Mouse (Mus musculus) liver, adult 2 months (tissue): ENCODE results near the gene Det1. TPM values are rescaled to one million over a fixed set of nuclear protein-coding genes. Genes with fewer than 3 reads are reported as not detected.
A peak's percentile ranks its signal among the peaks of the same experiment; 100 is the strongest.

ENCODE experiments used
- DNase-seq: peaks from one replicate; pipeline ENCODE4 v3.0.0-alpha.2; 2011; ENCODE audit warnings: low read depth, low spot score; ENCODE audit errors: extremely low read depth
- H3K27ac ChIP-seq: fragments of 200-500 bp; replicated peaks from 2 replicates; pipeline ENCODE4 v1.5.1; 2012; ENCODE audit warnings: low read depth, mild to moderate bottlenecking, control low read depth, inconsistent platforms, low read length; ENCODE audit not compliant: insufficient read depth
- H3K27me3 ChIP-seq: fragments of 200-500 bp; 2 replicates; pipeline ENCODE4 v1.6.1; 2012; ENCODE audit warnings: mild to moderate bottlenecking, moderate library complexity, low read length, inconsistent platforms; ENCODE audit not compliant: control insufficient read depth, insufficient read depth
- H3K36me3 ChIP-seq: fragments of 200-500 bp; 2 replicates; pipeline ENCODE4 v1.6.1; 2012; ENCODE audit warnings: low read length, inconsistent platforms; ENCODE audit not compliant: control insufficient read depth, insufficient read depth
- H3K4me1 ChIP-seq: fragments of 200-500 bp; 2 replicates; pipeline ENCODE4 v1.6.1; 2011; ENCODE audit warnings: low read length; ENCODE audit not compliant: control insufficient read depth, insufficient read depth
- H3K4me3 ChIP-seq: fragments of 200-500 bp; 2 replicates; pipeline ENCODE4 v1.5.1; 2011; ENCODE audit warnings: low read depth, mild to moderate bottlenecking, control low read depth, low read length, moderate library complexity; ENCODE audit not compliant: insufficient read depth
- H3K79me2 ChIP-seq: fragments of 200-500 bp; 2 replicates; pipeline ENCODE4 v1.6.1; 2012; ENCODE audit warnings: inconsistent platforms, mild to moderate bottlenecking, low read length, moderate library complexity; ENCODE audit not compliant: control insufficient read depth, insufficient read depth
- H3K9ac ChIP-seq: fragments of 200-500 bp; 2 replicates; pipeline ENCODE4 v1.6.1; 2012; ENCODE audit warnings: low read depth, mild to moderate bottlenecking, control low read depth, inconsistent platforms, low read length
- CTCF ChIP-seq: fragments of 200-500 bp; IDR thresholded peaks from 2 replicates; pipeline ENCODE4 v1.5.1; 2011; ENCODE audit warnings: low read depth, low read length, control low read depth
- POLR2A ChIP-seq: fragments of 200-500 bp; IDR thresholded peaks from 2 replicates; pipeline ENCODE4 v1.6.1; 2011; ENCODE audit warnings: low read length, control low read depth; ENCODE audit not compliant: insufficient read depth; ENCODE audit errors: extremely low read depth
- WGBS: fragments of 180-500 bp; shearing (Covaris S2); methylation state at CpG from one replicate; pipeline ENCODE4 v1.1.7; 2018; 5-methylcytosine and 5-hydroxymethylcytosine counted together
- polyA plus RNA-seq: library from polyadenylated mRNA; depleted of rRNA; stranded (reverse); fragments of >200 nt; gene quantifications from 2 replicates; pipeline ENCODE4 v1.2.3, GENCODE M21; 2012
- total RNA-seq: library from RNA; depleted of rRNA; stranded (reverse); fragments of >200 nt; gene quantifications from 2 replicates; pipeline ENCODE4 v1.2.3, GENCODE M21; 2014

The Det1 gene
- total and polyA plus RNA-seq, 2 experiments, result 5.3 to 7.9 TPM

GRCm38 (mm10) chr7:78841601-78842000, 5.5 kb downstream of the Det1 start:
- Histone ChIP-seq H3K36me3 (peaks cover 18% of the 10 kb centered on the region; the same call in 1 of the 2 replicates), H3K27me3 (no peaks in the 10 kb centered on the region), H3K27ac (no peak overlapping the region), H3K4me1 (no peaks in the 10 kb centered on the region), H3K9ac (no peak overlapping the region), H3K4me3 (no peak overlapping the region), H3K79me2 (no peaks in the 10 kb centered on the region; the same call in 1 of the 2 replicates)
- WGBS, result 81% methylated on average over 5 of the region's 5 CpGs
- no peak for DNase-seq
- TF ChIP-seq POLR2A (no peak), CTCF (no peak)

DNA sequence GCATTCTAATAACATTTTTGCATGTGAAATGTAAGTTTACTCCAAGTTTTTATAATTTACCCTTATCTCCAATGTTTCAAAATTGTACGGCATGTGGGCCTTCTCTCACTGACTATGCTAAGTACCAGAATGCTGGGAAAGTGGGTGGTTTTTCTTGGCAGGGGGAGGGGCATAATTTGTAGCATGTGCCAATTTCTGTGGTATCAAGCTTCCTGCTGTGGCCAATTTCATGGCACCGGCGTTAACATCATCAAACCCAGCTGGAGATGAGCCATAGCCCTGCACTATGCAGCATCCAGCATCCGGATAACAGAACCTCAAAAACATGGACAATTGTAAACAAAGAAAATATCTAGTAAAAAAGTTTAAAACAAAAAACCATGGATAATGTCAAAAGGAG, 9.8 kb downstream of the Det1 start:
- 72% methylated on average over 4 of the region's 4 CpGs for WGBS
- Histone ChIP-seq H3K27me3 (no peaks in the 10 kb centered on the region), H3K36me3 (peaks cover 15% of the 10 kb centered on the region; the same call in 1 of the 2 replicates), H3K4me3 (no peak overlapping the region), H3K27ac (no peak overlapping the region), H3K79me2 (no peaks in the 10 kb centered on the region), H3K4me1 (peaks cover 2% of the 10 kb centered on the region; the same call in 1 of the 2 replicates), H3K9ac (no peak overlapping the region)
- TF ChIP-seq POLR2A (no peak), CTCF (no peak)
- no peak for DNase-seq

- Histone ChIP-seq H3K4me3 (no peak overlapping the region; the same call in 1 of the 2 replicates), H3K4me1 (peaks cover 2% of the 10 kb centered on the region; the same call in 1 of the 2 replicates), H3K79me2 (no peaks in the 10 kb centered on the region), H3K27ac (no peak overlapping the region; the same call in 1 of the 2 replicates), H3K9ac (no peak overlapping the region), H3K27me3 (no peaks in the 10 kb centered on the region), H3K36me3 (peaks cover 14% of the 10 kb centered on the region; the same call in 1 of the 2 replicates)
- DNase-seq, result peak; percentile 13
- TF ChIP-seq POLR2A, result no peak
- WGBS, result 35% methylated on average over 4 of the region's 4 CpGs
These were observed 11.4 kb downstream of the Det1 start for GRCm38 (mm10) chr7:78835656-78836055.

- WGBS, result 18% methylated on average over 14 of the region's 14 CpGs
- TF ChIP-seq POLR2A (no peak), CTCF (no peak)
- no peak overlapping the region for H3K9ac ChIP-seq
- peaks cover 8% of the 10 kb centered on the region; the same call in 1 of the 2 replicates for H3K36me3 ChIP-seq
- no peak overlapping the region for H3K27ac ChIP-seq
- no peak overlapping the region for H3K4me3 ChIP-seq
- DNase-seq, result peak; percentile 65
- H3K4me1 ChIP-seq, result no peaks in the 10 kb centered on the region; the same call in 1 of the 2 replicates
- no peaks in the 10 kb centered on the region for H3K79me2 ChIP-seq
- H3K27me3 ChIP-seq, result no peaks in the 10 kb centered on the region
These were observed 19.2 kb downstream of the Det1 start for GRCm38 (mm10) chr7:78827749-78828362.

GRCm38 (mm10) chr7:78826682-78827385, 20.2 kb downstream of the Det1 start:
- DNase-seq, result no peak
- 79% methylated on average over 9 of the region's 9 CpGs for WGBS
- H3K27ac ChIP-seq, result no peak overlapping the region
- H3K4me3 ChIP-seq, result no peak overlapping the region
- no peaks in the 10 kb centered on the region for H3K79me2 ChIP-seq
- TF ChIP-seq CTCF, result no peak
- no peaks in the 10 kb centered on the region for H3K27me3 ChIP-seq
- H3K4me1 ChIP-seq, result no peaks in the 10 kb centered on the region; the same call in 1 of the 2 replicates
- H3K36me3 ChIP-seq, result peaks cover 8% of the 10 kb centered on the region; the same call in 1 of the 2 replicates
- H3K9ac ChIP-seq, result no peak overlapping the region

DNA sequence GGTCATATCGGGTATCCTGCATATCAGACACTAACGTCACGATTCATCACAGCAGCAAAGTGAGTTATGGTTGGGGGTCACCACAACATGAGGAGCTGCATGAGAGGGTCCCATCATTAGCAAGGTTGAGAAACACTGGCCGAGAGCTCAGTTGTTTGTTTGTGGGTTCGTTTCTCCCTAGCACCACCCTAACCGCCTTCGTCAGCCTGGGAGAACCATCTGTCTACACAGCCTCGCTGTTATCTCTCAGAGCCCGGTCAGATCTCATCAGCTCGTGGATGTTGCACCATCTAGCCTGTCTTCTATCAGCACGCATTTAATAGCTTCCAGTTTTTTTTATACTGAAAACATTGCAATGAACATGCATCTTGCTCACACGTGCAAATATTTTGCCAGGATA, 28.7 kb downstream of the Det1 start:
- 73% methylated on average over 12 of the region's 12 CpGs for WGBS
- Histone ChIP-seq H3K36me3 (peaks cover 3% of the 10 kb centered on the region; the same call in 1 of the 2 replicates), H3K27me3 (no peaks in the 10 kb centered on the region), H3K9ac (no peak overlapping the region), H3K27ac (no peak overlapping the region), H3K79me2 (no peaks in the 10 kb centered on the region), H3K4me1 (no peaks in the 10 kb centered on the region), H3K4me3 (no peak overlapping the region)
- TF ChIP-seq CTCF (no peak), POLR2A (no peak)
- no peak for DNase-seq
